Mouse (Mus musculus): Measurements from ENCODE around the gene Khsrp. TPM values are rescaled to one million over a fixed set of nuclear protein-coding genes. Genes with fewer than 3 reads are reported as not detected.

Gene Khsrp
- polyA plus RNA-seq, 1 experiment = 75.8 TPM

DNA sequence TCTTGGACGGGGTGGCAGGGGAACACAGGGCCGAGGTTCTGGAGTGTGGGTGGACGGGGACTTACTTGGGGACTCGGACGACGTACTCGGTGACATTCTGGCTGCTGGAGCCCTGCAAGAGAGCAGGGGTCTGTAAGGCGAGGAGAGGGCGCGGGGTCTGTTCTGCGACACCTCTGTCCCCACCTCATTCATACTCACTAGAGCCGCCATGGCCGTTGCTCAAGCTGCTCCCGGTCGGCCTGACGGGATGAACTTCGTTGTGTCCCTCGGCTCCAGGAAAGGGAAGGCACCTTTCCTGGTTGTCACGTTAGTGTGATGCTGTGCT lies 20.4 kb downstream of the Khsrp start:
- H3K4me1 ChIP-seq (ENCODE audit: control insufficient read depth, insufficient read depth, low read length) = no peaks in the 10 kb centered on the region
- no peak for TF ChIP-seq POLR2A (IDR thresholded peaks at IDR 0.05; ENCODE audit: borderline replicate concordance, extremely low read depth, low read depth, low read length)
- TF ChIP-seq CTCF (IDR thresholded peaks at IDR 0.05; ENCODE audit: insufficient read depth, low read length) = no peak
- under 1% methylated on average over 19 of the region's 19 CpGs for WGBS
- DNase-seq = no peak
- peak overlapping the region; percentile 93 for H3K4me3 ChIP-seq (replicated peaks; ENCODE audit: extremely low read depth, low read depth, low read length)

DNA sequence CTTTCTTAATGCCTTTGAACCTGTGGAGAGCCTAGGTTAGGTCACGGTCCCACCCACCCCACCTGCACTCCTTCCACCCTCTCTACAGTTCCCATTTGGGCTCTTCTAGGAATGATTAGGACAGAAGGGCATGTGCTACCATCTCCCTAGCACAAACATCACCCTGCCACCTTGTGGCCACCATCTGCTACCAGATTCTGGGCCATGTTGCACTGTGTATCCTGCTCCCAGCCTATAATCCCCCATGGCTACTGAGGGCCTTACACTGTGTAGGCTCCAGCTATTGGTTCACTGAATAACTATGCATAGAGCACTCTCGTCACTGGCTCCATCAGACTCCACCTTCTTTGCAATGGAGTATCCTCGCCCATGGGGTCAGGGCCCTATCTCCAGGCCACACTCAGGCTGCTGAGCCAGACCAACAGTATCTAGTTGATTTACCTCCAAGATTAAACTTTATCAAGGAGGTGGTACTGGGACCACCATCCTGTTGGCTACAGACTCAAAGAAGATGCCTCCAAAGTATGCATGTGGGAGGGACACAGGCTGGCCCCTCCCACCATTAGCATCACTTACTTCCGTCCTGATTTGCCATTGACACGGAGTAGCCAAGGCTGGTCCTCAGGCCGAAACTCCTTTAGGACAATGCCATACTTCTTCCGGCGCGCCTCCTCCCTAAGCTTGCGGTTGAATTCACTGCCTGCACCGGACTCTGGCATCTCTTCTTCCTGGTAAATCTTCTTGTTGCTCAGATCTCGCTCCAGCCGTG lies 24.0 kb downstream of the Khsrp start:
- H3K4me3 ChIP-seq (replicated peaks; ENCODE audit: extremely low read depth, low read depth, low read length) = no peak overlapping the region
- TF ChIP-seq CTCF (IDR thresholded peaks at IDR 0.05; ENCODE audit: insufficient read depth, low read length) = no peak
- TF ChIP-seq POLR2A (IDR thresholded peaks at IDR 0.05; ENCODE audit: borderline replicate concordance, extremely low read depth, low read depth, low read length) = no peak
- 93% methylated on average over 13 of the region's 13 CpGs for WGBS
- H3K4me1 ChIP-seq (ENCODE audit: control insufficient read depth, insufficient read depth, low read length) = no peaks in the 10 kb centered on the region
- DNase-seq = no peak

DNA sequence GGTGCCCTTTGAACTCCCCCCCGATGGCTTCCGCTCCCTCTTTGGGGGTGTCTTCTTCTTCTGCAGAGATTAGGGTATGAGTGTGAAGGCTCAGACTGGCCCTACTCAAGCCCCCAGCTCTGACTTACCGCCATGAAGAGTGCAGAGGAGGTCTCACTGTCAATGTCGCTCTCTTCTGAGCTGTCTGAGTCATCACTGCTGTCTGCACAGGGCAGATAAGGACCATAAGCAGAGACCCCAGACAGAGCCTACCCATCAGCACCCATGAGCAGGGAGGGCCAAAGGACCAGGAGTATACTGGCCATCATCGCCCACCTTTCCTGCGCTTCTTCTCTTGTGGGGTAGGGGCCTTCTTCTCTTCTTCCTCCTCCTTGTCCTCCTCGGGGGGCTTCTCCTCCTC lies 27.3 kb downstream of the Khsrp start:
- H3K4me1 ChIP-seq (ENCODE audit: control insufficient read depth, insufficient read depth, low read length) = no peaks in the 10 kb centered on the region
- TF ChIP-seq CTCF (IDR thresholded peaks at IDR 0.05; ENCODE audit: insufficient read depth, low read length) = no peak
- TF ChIP-seq POLR2A (IDR thresholded peaks at IDR 0.05; ENCODE audit: borderline replicate concordance, extremely low read depth, low read depth, low read length) = no peak
- 89% methylated on average over 7 of the region's 7 CpGs for WGBS
- DNase-seq = no peak
- H3K4me3 ChIP-seq (replicated peaks; ENCODE audit: extremely low read depth, low read depth, low read length) = no peak overlapping the region

DNA sequence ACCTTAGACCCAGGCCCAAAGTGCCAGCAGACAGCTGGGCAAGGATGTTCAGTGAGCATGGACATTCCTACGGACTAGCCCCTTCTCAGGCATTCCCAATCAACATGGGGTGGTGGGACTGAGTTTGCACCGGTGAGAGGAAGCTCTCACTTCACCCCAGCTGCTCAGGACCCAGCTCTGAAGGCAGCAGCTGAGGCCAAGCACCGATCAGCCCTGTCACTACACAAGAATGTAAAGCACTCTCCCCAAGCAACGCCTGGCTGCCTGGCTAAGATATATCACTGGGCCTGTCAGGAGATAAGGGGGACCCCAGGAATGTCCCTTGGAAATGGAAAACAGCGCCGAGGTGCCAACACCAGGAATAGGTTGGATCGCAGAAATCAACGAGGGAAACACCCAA lies 30.1 kb downstream of the Khsrp start:
- WGBS = 47% methylated on average over 8 of the region's 8 CpGs
- no peak for DNase-seq
- TF ChIP-seq POLR2A (IDR thresholded peaks at IDR 0.05; ENCODE audit: borderline replicate concordance, extremely low read depth, low read depth, low read length) (no peak), CTCF (IDR thresholded peaks at IDR 0.05; ENCODE audit: insufficient read depth, low read length) (no peak)

DNA sequence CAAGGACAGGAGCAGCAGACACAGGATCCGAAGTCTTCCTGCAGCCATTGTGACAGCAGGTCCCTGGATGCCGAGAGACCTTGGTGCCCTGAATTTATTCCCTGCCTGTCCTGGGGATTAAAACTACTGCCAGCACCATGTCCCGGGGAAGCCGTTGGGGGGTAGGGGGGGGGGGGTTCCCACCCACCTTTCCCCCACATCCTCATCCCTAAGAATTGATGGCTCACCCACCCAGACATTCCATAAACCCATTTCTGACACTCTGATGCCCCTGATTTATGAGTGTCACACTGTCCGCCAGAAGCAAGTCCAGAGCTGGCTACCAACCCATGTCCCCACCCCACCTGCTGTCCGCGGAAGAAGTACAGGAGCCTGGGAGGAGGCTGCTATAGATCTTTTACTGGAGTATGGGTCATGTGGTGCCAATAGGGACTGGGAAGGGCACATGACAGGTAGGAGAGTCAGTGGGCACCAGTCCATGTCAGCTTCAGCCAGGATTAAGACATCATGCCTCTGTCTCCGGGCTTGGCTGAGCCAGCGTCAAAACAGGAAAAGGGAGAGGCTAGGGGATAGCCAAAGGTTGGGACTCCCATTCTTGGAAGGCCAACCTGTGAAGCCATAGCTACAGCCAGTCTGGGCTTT lies 31.2 kb downstream of the Khsrp start, which contains the start of gene Pspn:
Pspn (minus strand) TSS at position 51 of the 642 bp plus-strand sequence.
- DNase-seq = no peak
- WGBS = 73% methylated on average over 9 of the region's 9 CpGs

More for the DNA sequence above, 30.1 kb downstream of the Khsrp start:
- Histone ChIP-seq H3K4me3 (replicated peaks; ENCODE audit: extremely low read depth, low read depth, low read length) (no peak overlapping the region), H3K4me1 (ENCODE audit: control insufficient read depth, insufficient read depth, low read length) (0 out of 2 replicates have a peak, but pooled peaks cover 2% of the 10 kb centered on the region)

DNA sequence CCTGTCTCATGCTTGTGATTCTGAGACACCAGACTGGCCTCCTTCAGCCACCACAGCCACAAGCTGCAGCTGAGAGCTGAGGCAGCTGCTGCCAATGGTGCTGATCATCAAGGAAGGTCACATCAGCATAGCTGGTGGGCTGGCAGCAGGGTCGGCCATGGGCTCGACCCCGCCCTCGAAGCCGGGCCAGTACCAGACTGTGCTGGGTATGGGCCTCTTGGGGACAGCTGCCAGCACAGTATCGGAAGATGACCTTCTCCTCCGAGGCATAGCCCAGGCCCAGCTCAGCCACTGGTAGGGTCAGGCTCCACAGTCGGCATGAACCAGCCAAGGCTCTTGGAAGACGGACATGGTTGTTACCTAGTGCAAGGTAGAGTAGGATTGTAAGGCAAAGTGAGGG lies 31.9 kb downstream of the Khsrp start:
- TF ChIP-seq CTCF (IDR thresholded peaks at IDR 0.05; ENCODE audit: insufficient read depth, low read length) = no peak
- TF ChIP-seq POLR2A (IDR thresholded peaks at IDR 0.05; ENCODE audit: borderline replicate concordance, extremely low read depth, low read depth, low read length) = no peak
- no peak overlapping the region for H3K4me3 ChIP-seq (replicated peaks; ENCODE audit: extremely low read depth, low read depth, low read length)
- H3K4me1 ChIP-seq (ENCODE audit: control insufficient read depth, insufficient read depth, low read length) = 0 out of 2 replicates have a peak, but pooled peaks cover 2% of the 10 kb centered on the region
- 92% methylated on average over 9 of the region's 9 CpGs for WGBS
- DNase-seq = no peak

More for the DNA sequence above, 31.2 kb downstream of the Khsrp start, which contains the start of gene Pspn:
- TF ChIP-seq CTCF (IDR thresholded peaks at IDR 0.05; ENCODE audit: insufficient read depth, low read length) (no peak), POLR2A (IDR thresholded peaks at IDR 0.05; ENCODE audit: borderline replicate concordance, extremely low read depth, low read depth, low read length) (no peak)
- Histone ChIP-seq H3K4me3 (replicated peaks; ENCODE audit: extremely low read depth, low read depth, low read length) (no peak within 1 kb of the TSS), H3K4me1 (ENCODE audit: control insufficient read depth, insufficient read depth, low read length) (0 out of 2 replicates have a peak, but pooled peaks cover 2% of the 10 kb centered on the region)

DNA sequence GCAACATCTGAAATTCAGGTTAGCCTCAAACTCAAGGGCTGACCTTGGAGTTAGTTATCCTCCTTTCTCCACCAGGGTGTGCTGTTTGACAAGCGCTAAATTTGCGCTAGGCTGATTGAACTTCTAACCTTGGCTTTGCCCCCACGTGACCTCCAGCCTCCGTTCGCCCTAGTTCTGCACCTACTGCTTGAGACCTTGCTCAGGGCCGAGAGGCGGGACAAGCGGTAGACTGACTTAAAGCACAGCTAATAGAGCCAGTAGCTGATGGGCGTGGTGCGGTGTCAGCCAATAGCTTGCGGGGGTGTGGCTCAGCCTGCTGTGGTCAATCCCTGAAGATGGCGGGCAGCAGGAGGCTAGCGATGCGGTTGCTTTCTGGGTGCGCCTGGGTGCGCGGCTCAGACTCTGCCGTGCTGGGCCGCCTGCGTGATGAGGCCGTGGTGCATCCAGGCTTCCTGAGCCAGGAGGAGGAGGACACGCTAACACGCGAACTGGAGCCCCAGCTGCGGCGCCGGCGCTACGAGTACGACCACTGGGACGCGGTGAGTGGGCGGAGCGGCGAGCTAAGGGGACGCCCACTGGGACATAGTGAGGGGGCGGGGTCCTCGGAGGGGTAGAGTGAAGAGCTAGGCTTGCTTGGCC lies 34.2 kb downstream of the Khsrp start, which contains the start of gene Alkbh7:
Alkbh7 (plus strand) TSS at position 311 of the 639 bp plus-strand sequence.
- DNase-seq = peak; percentile 94
- peak within 1 kb of the TSS; percentile 95 for H3K4me3 ChIP-seq (replicated peaks; ENCODE audit: extremely low read depth, low read depth, low read length)
- TF ChIP-seq POLR2A (IDR thresholded peaks at IDR 0.05; ENCODE audit: borderline replicate concordance, extremely low read depth, low read depth, low read length) = peak; percentile 70; the same call in 1 of the 2 replicates
- peak; percentile 70 for TF ChIP-seq CTCF (IDR thresholded peaks at IDR 0.05; ENCODE audit: insufficient read depth, low read length)
- under 1% methylated on average over 38 of the region's 38 CpGs for WGBS
- H3K4me1 ChIP-seq (ENCODE audit: control insufficient read depth, insufficient read depth, low read length) = 0 out of 2 replicates have a peak, but pooled peaks cover 2% of the 10 kb centered on the region

DNA sequence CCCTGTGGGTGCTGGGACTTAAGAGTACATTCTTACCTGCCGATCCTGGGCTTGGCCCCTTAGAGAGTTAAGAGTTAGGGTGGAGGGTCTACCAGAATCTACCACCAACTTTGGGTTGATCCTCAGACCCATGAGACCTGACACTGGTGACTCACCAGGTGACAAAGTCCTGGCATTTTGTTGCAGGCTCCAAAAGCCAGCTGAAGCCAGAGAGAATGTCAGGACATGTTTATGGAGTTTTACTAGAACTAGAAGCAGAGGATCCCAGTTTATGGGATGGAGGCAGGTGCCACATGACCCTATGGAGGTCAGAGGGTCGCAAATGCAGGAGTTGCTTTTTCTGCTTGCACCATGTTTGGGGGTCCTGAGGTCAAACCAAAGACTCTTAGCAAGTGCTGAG lies 34.8 kb downstream of the Khsrp start:
- Histone ChIP-seq H3K4me3 (replicated peaks; ENCODE audit: extremely low read depth, low read depth, low read length) (no peak overlapping the region), H3K4me1 (ENCODE audit: control insufficient read depth, insufficient read depth, low read length) (0 out of 2 replicates have a peak, but pooled peaks cover 2% of the 10 kb centered on the region)
- no peak for DNase-seq
- TF ChIP-seq CTCF (IDR thresholded peaks at IDR 0.05; ENCODE audit: insufficient read depth, low read length) (no peak), POLR2A (IDR thresholded peaks at IDR 0.05; ENCODE audit: borderline replicate concordance, extremely low read depth, low read depth, low read length) (no peak)
- 66% methylated on average over 2 of the region's 2 CpGs for WGBS

DNA sequence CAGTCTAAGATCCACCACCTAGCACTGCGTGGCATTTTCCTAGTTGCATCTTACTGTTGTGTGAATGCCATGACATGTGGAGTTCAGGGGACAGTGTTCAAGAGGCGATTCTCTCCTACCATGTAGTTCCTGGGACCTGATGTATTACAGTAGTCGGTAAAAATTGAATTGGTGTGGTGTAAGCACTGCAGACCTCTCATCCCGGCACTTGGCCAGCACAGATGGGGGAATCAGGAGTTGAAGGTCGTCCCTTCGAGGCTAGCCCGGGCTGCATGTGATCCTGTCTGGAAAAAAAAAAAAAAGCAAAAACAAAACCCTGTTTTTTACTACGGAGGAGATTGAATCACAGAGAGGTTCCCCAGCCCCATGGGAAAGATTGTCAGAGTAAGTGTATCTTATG lies 36.3 kb downstream of the Khsrp start:
- no peak for TF ChIP-seq CTCF (IDR thresholded peaks at IDR 0.05; ENCODE audit: insufficient read depth, low read length)
- TF ChIP-seq POLR2A (IDR thresholded peaks at IDR 0.05; ENCODE audit: borderline replicate concordance, extremely low read depth, low read depth, low read length) = no peak
- Histone ChIP-seq H3K4me3 (replicated peaks; ENCODE audit: extremely low read depth, low read depth, low read length) (no peak overlapping the region), H3K4me1 (ENCODE audit: control insufficient read depth, insufficient read depth, low read length) (peaks cover 8% of the 10 kb centered on the region)
- DNase-seq = no peak
- WGBS = 87% methylated on average over 8 of the region's 8 CpGs

All from lung, adult 2 months (tissue).